8 mouse cellular contexts compared by ENCODE assay signal in the genomic region with DNA sequence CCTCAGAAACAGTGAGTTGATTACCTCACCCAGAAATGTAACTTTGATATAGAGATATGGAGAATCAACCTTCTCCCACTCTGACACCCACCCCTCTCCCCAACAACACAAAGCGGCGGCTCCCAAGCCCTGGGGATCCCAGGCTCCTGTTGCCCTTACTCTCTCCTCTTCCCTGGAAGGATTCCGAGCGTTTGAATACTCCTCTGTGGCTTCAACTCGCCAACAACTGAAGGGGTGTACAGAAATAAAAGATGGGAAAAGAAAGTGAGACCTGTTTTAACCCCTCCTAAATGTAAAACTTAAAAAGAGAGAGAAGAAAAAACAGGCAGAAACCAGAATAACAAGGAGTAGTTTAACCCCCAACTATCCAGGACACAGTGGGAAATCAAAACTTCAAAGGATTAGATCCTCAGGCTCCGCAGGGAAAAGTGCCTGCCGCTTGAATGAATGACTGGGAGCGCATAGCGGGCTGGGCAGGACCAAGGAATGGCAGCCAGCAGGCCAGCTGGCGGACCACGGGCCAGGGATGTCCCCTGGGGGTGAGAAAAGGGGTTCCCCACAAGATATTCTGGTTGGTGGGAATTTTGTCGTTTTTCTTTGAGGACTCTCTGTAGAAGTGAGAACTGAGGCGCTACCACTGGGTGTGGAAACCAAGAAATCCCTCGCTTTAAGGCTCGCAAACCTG. TPM values are rescaled to one million over a fixed set of nuclear protein-coding genes. Genes with fewer than 3 reads are reported as not detected.
A peak's percentile ranks its signal among the peaks of the same experiment; 100 is the strongest.
DNase-seq lines count a peak whose midpoint lies in the region; ATAC-seq lines count a peak whose summit lies in the region.

No protein-coding gene starts in this region.

- WGBS in stomach, embryonic 15.5 days: 2% methylated on average over 15 of the region's 15 CpGs

- peak overlapping the region; percentile 68 for H3K4me2 ChIP-seq in stomach, embryonic 15.5 days

- peak overlapping the region; percentile 94 for H3K4me3 ChIP-seq in megakaryocyte, embryonic 14.5 days (replicated peaks)
- peak overlapping the region; percentile 75 for H3K4me3 ChIP-seq in stomach, embryonic 15.5 days (replicated peaks)

- H3K4me1 ChIP-seq in megakaryocyte, embryonic 14.5 days: peaks cover 41% of the 10 kb centered on the region
- H3K4me1 ChIP-seq in stomach, embryonic 15.5 days: no peaks in the 10 kb centered on the region; the same call in 1 of the 2 replicates

- ATAC-seq in stomach, embryonic 15.5 days (ENCODE audit: insufficient read depth, low FRiP score, low read depth): no peak

- peak; percentile 11 for DNase-seq in adrenal gland, adult 2 months
- no peak for DNase-seq in adrenal gland, postnatal 4 days (ENCODE audit: low spot score in 2 of 2)
- DNase-seq in CD4-positive, CD25-positive, alpha-beta regulatory T cell, adult 2 months (ENCODE audit: low read depth, low spot score): peak; percentile 43
- DNase-seq in embryo, embryonic 9.5 days (ENCODE audit: extremely low spot score): peak; percentile 52
- DNase-seq in heart, postnatal 36 days: peak; percentile 22
- DNase-seq in left cerebral cortex, postnatal 14 days (ENCODE audit: low spot score in 2 of 2): peak; percentile 22 to 23

- peak overlapping the region; percentile 78 for H3K27ac ChIP-seq in stomach, embryonic 15.5 days

- intact Hi-C loops in heart, postnatal 36 days (cut with DNase I): no loop called here
- intact Hi-C loops in left cerebral cortex, postnatal 14 days (cut with DNase I): loop anchor here (2.0 to 10.0 kb wide), 2 partner anchors 140 to 814 kb away; no protein-coding TSS in a partner anchor

- peak overlapping the region; percentile 60; the same call in 1 of the 2 replicates for H3K9ac ChIP-seq in stomach, embryonic 15.5 days

- H3K27me3 ChIP-seq in megakaryocyte, embryonic 14.5 days (replicated peaks): peaks cover 56% of the 10 kb centered on the region
- no peaks in the 10 kb centered on the region for H3K27me3 ChIP-seq in stomach, embryonic 15.5 days (replicated peaks)

- H3K36me3 ChIP-seq in megakaryocyte, embryonic 14.5 days (replicated peaks; ENCODE audit: low read length): no peaks in the 10 kb centered on the region
- no peaks in the 10 kb centered on the region for H3K36me3 ChIP-seq in stomach, embryonic 15.5 days

- H3K9me3 ChIP-seq in megakaryocyte, embryonic 14.5 days: no peaks in the 10 kb centered on the region
- no peaks in the 10 kb centered on the region for H3K9me3 ChIP-seq in stomach, embryonic 15.5 days

RNA-seq across cellular contexts. Expression of a gene that starts 2.6 kb away (rescaled TPM):
- total RNA-seq in adrenal gland, adult 2 months (2021): 10 to 100 TPM; 44.1 to 61.6 TPM
- 4.7 and 6.2 TPM in 2 replicates for polyA plus RNA-seq in adrenal gland, adult 2 months (2012; rRNA removed)
- 100 to 1,000 TPM; 103 to 129 TPM for total RNA-seq in adrenal gland, postnatal 4 days (2021)
- total RNA-seq in heart, postnatal 36 days (2021): 1 to 10 TPM; 2.6 to 3.4 TPM
- 100 to 1,000 TPM; 130 to 145 TPM for total RNA-seq in left cerebral cortex, postnatal 14 days (2021)
- 1.6 TPM in 1 of 2 replicates, not detected in the other for polyA plus RNA-seq in megakaryocyte, embryonic 14.5 days (2012; ENCODE audit: insufficient read depth, low replicate concordance)
- polyA plus RNA-seq in stomach, embryonic 15.5 days (2015; fragmentation: Nextera tagmentation; extraction: Ambion mirVana): 43.4 and 45.4 TPM in 2 replicates

Comparison
In these comparisons a context has a peak if more than half of its experiments do, and no peak if none do; other contexts are left out.
1. DNase-seq: peak in adrenal gland, adult 2 months (single experiment), CD4-positive, CD25-positive, alpha-beta regulatory T cell, adult 2 months (single experiment), embryo, embryonic 9.5 days (single experiment), heart, postnatal 36 days (2 of 2) and left cerebral cortex, postnatal 14 days (2 of 2); none in adrenal gland, postnatal 4 days (0 of 2).
2. RNA of a gene that starts 2.6 kb away (total RNA-seq): 130 to 145 TPM in left cerebral cortex, postnatal 14 days, 103 to 129 TPM in adrenal gland, postnatal 4 days and 44.1 to 61.6 TPM in adrenal gland, adult 2 months; 2.6 to 3.4 TPM in heart, postnatal 36 days; every median in the first group is over 10 times any median in the second.